Mouse (Mus musculus) B cell, adult 67 days (primary cell): ENCODE measurements around the gene Fryl. TPM values are rescaled to one million over a fixed set of nuclear protein-coding genes. Genes with fewer than 3 reads are reported as not detected.

ENCODE experiments used
- total RNA-seq, 2 experiments: library from RNA; stranded (reverse); gene quantifications; 4 replicates each; pipeline ENCODE4 v1.2.4; 2023

Fryl gene
- 100 to 1,000 TPM; 192 to 239 TPM for total RNA-seq

DNA sequence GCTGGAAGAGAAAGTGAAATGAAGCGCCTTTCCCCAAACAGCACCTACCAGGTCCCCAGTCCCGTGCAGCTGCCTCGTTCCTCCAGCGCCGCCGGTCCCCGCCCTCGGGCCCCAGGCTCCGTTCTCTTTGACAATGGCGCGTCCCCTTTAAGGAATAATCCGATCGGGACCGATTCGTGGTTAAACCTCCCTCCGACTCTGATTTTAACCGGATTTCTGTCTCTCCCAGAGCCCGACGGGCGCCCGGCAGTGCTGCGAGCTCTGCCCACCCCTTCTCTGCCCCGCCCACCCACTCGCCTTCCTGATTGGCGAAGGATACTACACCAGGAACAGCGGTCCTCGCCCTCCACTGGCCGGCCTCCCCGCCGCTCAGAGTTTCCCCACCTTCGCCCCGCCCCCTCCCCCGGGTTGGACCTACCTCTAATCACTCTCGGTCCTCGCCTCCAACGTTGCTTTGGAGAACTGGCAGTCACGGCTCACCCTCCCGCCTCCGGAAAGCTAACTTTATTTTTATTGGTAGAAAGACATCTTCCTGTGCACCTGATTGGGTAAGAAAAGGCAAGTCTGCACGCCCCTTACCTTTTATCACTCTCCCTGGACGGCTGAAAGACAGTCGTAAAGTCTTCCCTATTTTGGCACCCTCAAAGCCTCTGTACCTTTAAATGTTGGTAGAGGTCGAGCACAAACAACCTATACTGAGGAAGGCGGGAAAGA, at the start of gene Fryl:
Gene Fryl, minus strand, starts transcription at position 268 of the 714 bp plus-strand sequence.

GRCm38 (mm10) chr5:73292502-73293457, 36.4 kb upstream of the Fryl start, which contains the start of gene Ociad1:
Ociad1 (plus strand) TSS chr5:73292784.

GRCm38 (mm10) chr5:73006784-73007581, 249.4 kb downstream of the Fryl start, which contains the start of gene Slc10a4:
Slc10a4 (plus strand) TSS chr5:73006883.

DNA sequence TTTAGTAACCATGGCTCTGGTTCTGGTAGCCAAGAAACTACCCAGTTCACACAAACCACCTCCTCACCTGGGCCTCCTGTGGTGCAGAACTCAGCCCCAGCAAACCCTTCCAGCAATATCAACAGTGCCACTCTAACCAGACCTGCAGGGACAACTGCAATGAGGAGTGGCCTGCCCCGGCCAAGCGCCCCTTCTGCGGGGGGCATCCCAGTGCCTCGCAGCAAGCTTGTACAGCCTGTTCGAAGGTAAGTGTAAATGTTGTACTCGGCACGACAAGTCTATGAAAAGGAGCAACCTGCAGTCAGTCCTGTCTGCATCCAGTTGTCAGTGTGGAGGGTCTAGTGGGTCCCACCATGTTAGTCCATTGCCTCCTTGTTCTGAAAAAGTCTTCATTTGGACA, 281.8 kb downstream of the Fryl start, which contains the start of gene Gm10135:
Gene Gm10135, minus strand, starts transcription at position 101 of the 400 bp plus-strand sequence.

Other genes with a start within 250 kb of the Fryl start
- not detected for gene Slc10a4, start 249.7 kb downstream of the Fryl start, total RNA-seq
- 100 to 1,000 TPM; 166 to 179 TPM for gene Ociad1, start 36.2 kb upstream of the Fryl start, total RNA-seq
- gene Ociad2, start 84.4 kb upstream of the Fryl start, total RNA-seq = not detected
- gene Cwh43, start 149.5 kb upstream of the Fryl start, total RNA-seq = not detected
- 10 to 100 TPM; 12.6 TPM for gene Dcun1d4, start 224.4 kb upstream of the Fryl start, total RNA-seq